Comparison of ENCODE assay signal across 8 mouse cellular contexts in the genomic region with DNA sequence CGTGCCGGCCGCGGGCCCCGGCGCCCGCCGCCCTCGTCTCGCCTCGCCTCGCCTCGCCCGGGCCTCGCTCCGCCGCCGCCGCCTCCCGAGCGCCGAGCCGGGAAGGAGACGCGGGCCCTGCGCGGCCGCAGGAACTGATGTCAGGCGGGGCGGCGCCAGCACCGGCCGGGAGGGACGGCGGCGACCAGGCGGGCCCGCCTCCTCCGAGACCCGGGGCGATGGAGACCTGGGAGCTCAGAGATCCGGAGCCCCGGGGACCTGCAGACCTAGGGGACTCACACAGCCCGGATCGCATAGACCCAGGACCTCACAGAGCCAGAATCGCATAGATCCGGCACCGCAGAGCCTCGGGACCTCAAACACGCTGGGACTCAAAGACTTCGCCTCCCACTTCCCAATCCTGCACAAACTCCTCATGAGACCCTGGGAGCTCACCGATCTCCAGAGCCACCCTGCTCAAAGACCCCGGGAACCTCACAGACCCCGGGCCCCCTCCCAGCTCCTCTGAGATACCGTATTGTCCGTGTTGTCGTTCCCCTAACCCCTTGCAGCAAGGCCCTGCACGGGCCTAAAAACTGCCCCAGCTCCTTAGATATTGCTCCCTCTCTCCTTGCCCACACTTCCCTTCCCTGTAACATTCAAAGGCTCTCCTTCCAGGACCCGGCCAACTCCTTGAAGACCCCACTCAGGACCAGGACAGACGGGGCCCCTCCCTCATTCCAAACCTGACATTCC. TPM values are rescaled to one million over a fixed set of nuclear protein-coding genes. Genes with fewer than 3 reads are reported as not detected.
DNase-seq lines count a peak whose midpoint lies in the region; ATAC-seq lines count a peak whose summit lies in the region.

No protein-coding gene starts in this region.

- H3K4me1 ChIP-seq in heart, embryonic 15.5 days (replicated peaks): peaks cover 23% of the 10 kb centered on the region
- peaks cover 14% of the 10 kb centered on the region for H3K4me1 ChIP-seq in neural tube, embryonic 14.5 days (ENCODE audit: control insufficient read depth, insufficient read depth, low read length)

- H3K27ac ChIP-seq in heart, embryonic 15.5 days: peak overlapping the region; percentile 81
- peak overlapping the region; percentile 81 for H3K27ac ChIP-seq in neural tube, embryonic 14.5 days (ENCODE audit: low read depth, low read length)

- H3K9me3 ChIP-seq in heart, embryonic 15.5 days (replicated peaks): no peaks in the 10 kb centered on the region
- H3K9me3 ChIP-seq in neural tube, embryonic 14.5 days (ENCODE audit: control insufficient read depth, low read length): no peaks in the 10 kb centered on the region

- 1% methylated on average over 55 of the region's 60 CpGs for WGBS in heart, embryonic 15.5 days
- WGBS in neural tube, embryonic 14.5 days: under 1% methylated on average over 46 of the region's 60 CpGs

- H3K9ac ChIP-seq in heart, embryonic 15.5 days: peak overlapping the region; percentile 92
- H3K9ac ChIP-seq in neural tube, embryonic 14.5 days (replicated peaks; ENCODE audit: low read depth, low read length): peak overlapping the region; percentile 98

- peak overlapping the region; percentile 62 for H3K4me3 ChIP-seq in heart, embryonic 15.5 days
- H3K4me3 ChIP-seq in neural tube, embryonic 14.5 days (ENCODE audit: low read depth, low read length): peak overlapping the region; percentile 83

- H3K4me2 ChIP-seq in heart, embryonic 15.5 days: peak overlapping the region; percentile 85
- H3K4me2 ChIP-seq in neural tube, embryonic 14.5 days (ENCODE audit: low read depth, low read length): peak overlapping the region; percentile 69

- peak; percentile 87 for ATAC-seq in erythroblast, adult 5-6 weeks (replicated peaks; ENCODE audit: low FRiP score, poor library complexity, severe bottlenecking)
- peak; percentile 90 for ATAC-seq in heart, embryonic 15.5 days (replicated peaks; ENCODE audit: insufficient number of reproducible peaks, insufficient read depth, low FRiP score, low read depth)
- ATAC-seq in neural tube, embryonic 14.5 days (ENCODE audit: low read depth): peak; percentile 90

- peaks cover 20% of the 10 kb centered on the region for H3K36me3 ChIP-seq in heart, embryonic 15.5 days
- H3K36me3 ChIP-seq in neural tube, embryonic 14.5 days (ENCODE audit: control insufficient read depth, insufficient read depth, low read length): no peaks in the 10 kb centered on the region; the same call in 1 of the 2 replicates

- no peaks in the 10 kb centered on the region for H3K27me3 ChIP-seq in heart, embryonic 15.5 days
- no peaks in the 10 kb centered on the region for H3K27me3 ChIP-seq in neural tube, embryonic 14.5 days (ENCODE audit: control insufficient read depth, insufficient read depth, low read length)

- DNase-seq in CD4-positive, CD25-positive, alpha-beta regulatory T cell, adult 2 months (ENCODE audit: low read depth, low spot score): peak; percentile 81
- peak; percentile 22 for DNase-seq in brain, embryonic 18.5 days (ENCODE audit: low read depth, low spot score)
- DNase-seq in kidney, postnatal 14 days: peak; percentile 88
- peak; percentile 77 to 82 for DNase-seq in lung, adult 18-20 months
- peak; percentile 55 for DNase-seq in testis, postnatal 14 days (ENCODE audit: low spot score)

RNA-seq across cellular contexts. Expression of gene Plekhm2, which starts 0.5 kb away (rescaled TPM):
- total RNA-seq in erythroblast, adult 5-6 weeks (2015; ENCODE audit: low replicate concordance): 2.9 and 10.7 TPM in 2 replicates
- 2.0 and 4.3 TPM in 2 replicates for total RNA-seq in erythroblast, adult 5-6 weeks (2017; ENCODE audit: low replicate concordance)
- polyA plus RNA-seq in heart, embryonic 15.5 days (2015; fragmentation: Nextera tagmentation; extraction: Ambion mirVana): 6.9 and 7.1 TPM in 2 replicates
- polyA plus RNA-seq in neural tube, embryonic 14.5 days (2014; fragmentation: Nextera tagmentation; extraction: Ambion mirVana): 5.3 and 6.5 TPM in 2 replicates

RNA-seq across cellular contexts. Expression of gene Rsc1a1, which starts 21.2 kb away (rescaled TPM):
- 2.9 TPM in 1 of 2 replicates, not detected in the other for total RNA-seq in erythroblast, adult 5-6 weeks (2015; ENCODE audit: low replicate concordance)
- total RNA-seq in erythroblast, adult 5-6 weeks (2017; ENCODE audit: low replicate concordance): 0.84 and 4.3 TPM in 2 replicates
- 0.27 TPM in 1 of 2 replicates, not detected in the other for polyA plus RNA-seq in heart, embryonic 15.5 days (2015; fragmentation: Nextera tagmentation; extraction: Ambion mirVana)
- 0.82 and 0.83 TPM in 2 replicates for polyA plus RNA-seq in neural tube, embryonic 14.5 days (2014; fragmentation: Nextera tagmentation; extraction: Ambion mirVana)

RNA-seq across cellular contexts. Expression of gene Slc25a34, which starts 40.6 kb away (rescaled TPM):
- not detected in 2 replicates for total RNA-seq in erythroblast, adult 5-6 weeks (2015; ENCODE audit: low replicate concordance)
- not detected in 2 replicates for total RNA-seq in erythroblast, adult 5-6 weeks (2017; ENCODE audit: low replicate concordance)
- polyA plus RNA-seq in heart, embryonic 15.5 days (2015; fragmentation: Nextera tagmentation; extraction: Ambion mirVana): 0.76 and 0.96 TPM in 2 replicates
- not detected in 2 replicates for polyA plus RNA-seq in neural tube, embryonic 14.5 days (2014; fragmentation: Nextera tagmentation; extraction: Ambion mirVana)

RNA-seq across cellular contexts. Expression of gene Tmem82, which starts 45.7 kb away (rescaled TPM):
- total RNA-seq in erythroblast, adult 5-6 weeks (2015; ENCODE audit: low replicate concordance): not detected in 2 replicates
- total RNA-seq in erythroblast, adult 5-6 weeks (2017; ENCODE audit: low replicate concordance): 0.34 TPM in 1 of 2 replicates, not detected in the other
- 1.0 and 1.2 TPM in 2 replicates for polyA plus RNA-seq in heart, embryonic 15.5 days (2015; fragmentation: Nextera tagmentation; extraction: Ambion mirVana)
- polyA plus RNA-seq in neural tube, embryonic 14.5 days (2014; fragmentation: Nextera tagmentation; extraction: Ambion mirVana): 0.12 and 0.26 TPM in 2 replicates

RNA-seq across cellular contexts. Expression of gene Fblim1, which starts 58.3 kb away (rescaled TPM):
- total RNA-seq in erythroblast, adult 5-6 weeks (2015; ENCODE audit: low replicate concordance): 0.63 TPM in 1 of 2 replicates, not detected in the other
- 0.56 and 1.1 TPM in 2 replicates for total RNA-seq in erythroblast, adult 5-6 weeks (2017; ENCODE audit: low replicate concordance)
- polyA plus RNA-seq in heart, embryonic 15.5 days (2015; fragmentation: Nextera tagmentation; extraction: Ambion mirVana): 48.4 and 59.1 TPM in 2 replicates
- polyA plus RNA-seq in neural tube, embryonic 14.5 days (2014; fragmentation: Nextera tagmentation; extraction: Ambion mirVana): 29.1 and 32.9 TPM in 2 replicates

Comparison
In these comparisons a context has a peak if more than half of its experiments do, and no peak if none do; other contexts are left out.
1. Peak in every context shown above with its lines: DNase-seq, ATAC-seq, H3K4me3 ChIP-seq and H3K27ac ChIP-seq.
2. DNase-seq: peak in every context shown above with its lines; median percentile 88 in kidney, postnatal 14 days; 81 in CD4-positive, CD25-positive, alpha-beta regulatory T cell, adult 2 months; 80 in lung, adult 18-20 months; 55 in testis, postnatal 14 days; 22 in brain, embryonic 18.5 days.